Mouse (Mus musculus) monocyte, adult 59 days (primary cell): ENCODE results near the gene Stra6l. TPM values are rescaled to one million over a fixed set of nuclear protein-coding genes. Genes with fewer than 3 reads are reported as not detected.

Source experiments
- total RNA-seq, 2 experiments: library from RNA; stranded (reverse); gene quantifications; one replicate each; pipeline ENCODE4 v1.2.4; 2023

The Stra6l gene
- 1 to 10 TPM; 2.2 to 2.6 TPM for total RNA-seq

DNA sequence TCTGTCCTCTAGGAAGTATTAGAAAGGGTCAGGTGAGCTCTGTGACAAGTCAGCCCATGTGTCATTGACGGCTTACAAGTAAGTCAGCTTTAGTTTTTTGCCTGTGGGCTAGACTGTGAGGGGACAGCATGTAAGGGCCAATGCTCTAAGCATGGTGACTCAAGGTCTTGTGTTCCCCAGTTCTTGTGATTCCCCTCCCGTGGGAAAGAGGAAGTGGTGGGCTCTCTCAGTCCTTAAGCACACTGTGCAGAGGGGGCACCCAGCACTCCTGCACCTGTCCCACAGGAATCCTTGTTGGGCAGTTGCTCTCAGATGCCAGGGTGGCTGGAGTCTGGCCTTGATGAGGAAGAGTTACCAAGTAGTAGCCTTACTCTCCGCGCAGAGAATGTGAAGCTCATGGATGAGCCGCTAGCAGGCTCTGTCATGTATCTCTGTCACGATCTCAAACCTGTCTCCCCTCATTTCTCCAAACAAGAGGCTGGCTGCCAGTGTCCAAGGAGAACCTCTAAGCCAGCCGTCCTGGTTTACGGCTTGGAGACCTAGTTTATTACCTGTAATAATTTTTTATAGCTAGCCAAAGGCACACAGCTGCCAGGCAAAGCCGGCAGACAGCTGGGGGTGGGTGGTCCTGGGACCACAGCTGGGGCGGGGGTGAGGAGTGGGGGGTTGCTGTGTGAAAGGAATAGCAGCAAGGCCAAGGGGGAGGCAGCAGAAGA lies at the start of gene Stra6l:
Stra6l (plus strand) TSS at position 556 of the 716 bp plus-strand sequence.

GRCm38 (mm10) chr4:45798964-45799363 lies 49.5 kb upstream of the Stra6l start, which contains the start of gene Aldh1b1:
Gene Aldh1b1, plus strand, starts transcription at chr4:45799022.

GRCm38 (mm10) chr4:45826275-45827040 lies 22.0 kb upstream of the Stra6l start, which contains the start of gene Igfbpl1:
Gene Igfbpl1, minus strand, starts transcription at chr4:45826923.

DNA sequence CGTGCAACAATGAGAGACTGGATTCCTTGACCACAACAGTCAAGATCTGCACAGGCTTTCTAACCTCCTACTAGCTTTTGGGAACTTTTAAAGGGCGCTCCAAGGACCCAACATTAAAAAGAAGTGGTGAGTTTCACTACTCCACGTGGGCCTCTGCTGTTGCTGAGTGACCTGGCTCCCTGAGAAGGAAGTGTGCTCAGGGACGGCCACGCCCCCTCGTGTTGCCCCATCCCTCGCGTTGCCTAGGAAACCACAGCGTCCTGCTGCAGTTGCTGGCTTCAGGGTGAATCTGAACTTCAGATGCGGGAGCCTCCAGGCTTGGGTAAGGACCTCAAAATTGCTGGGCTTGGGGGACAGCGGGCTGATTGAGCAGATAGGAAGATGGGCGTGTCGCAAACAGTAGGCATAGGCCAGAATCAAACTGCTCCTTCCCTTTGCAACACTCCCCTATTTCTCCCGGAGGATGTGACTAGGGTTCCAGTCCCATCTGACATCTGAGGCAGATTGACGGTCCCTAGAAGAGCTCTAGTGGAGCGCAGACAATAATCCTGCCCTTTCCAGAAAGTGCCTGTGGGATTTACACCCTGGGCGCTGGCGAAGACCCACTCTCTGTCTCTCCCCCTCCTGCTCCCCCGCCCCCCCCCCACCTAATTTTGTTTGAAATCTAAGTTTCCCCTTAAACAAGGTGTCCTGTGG lies 41.8 kb downstream of the Stra6l start, which contains the start of gene Ccdc180:
Ccdc180 (plus strand) TSS at position 238 of the 696 bp plus-strand sequence.

Other genes starting within 250 kb of the Stra6l start
- 1 to 10 TPM; 6.7 to 7.8 TPM for gene Aldh1b1, start 49.6 kb upstream of the Stra6l start, total RNA-seq
- not detected for gene Igfbpl1, start 21.7 kb upstream of the Stra6l start, total RNA-seq
- gene Ccdc180, start 41.6 kb downstream of the Stra6l start, total RNA-seq = 1 to 10 TPM; 1.1 to 1.3 TPM
- gene Tdrd7, start 116.7 kb downstream of the Stra6l start, total RNA-seq = 10 to 100 TPM; 55.1 to 59.9 TPM
- gene Tmod1, start 190.3 kb downstream of the Stra6l start, total RNA-seq = not detected